Mouse (Mus musculus) liver, embryonic 14.5 days (tissue): ENCODE measurements around the gene Agpat4.

Experiments used
- CTCF ChIP-seq: IDR thresholded peaks from 2 replicates; pipeline ENCODE4 v1.5.1; 2016; ENCODE audit warnings: antibody characterized with exemption, low read depth, control low read depth
- EP300 ChIP-seq: IDR thresholded peaks from 2 replicates; pipeline ENCODE4 v1.6.1; 2016; ENCODE audit warnings: antibody characterized with exemption, low read depth

DNA sequence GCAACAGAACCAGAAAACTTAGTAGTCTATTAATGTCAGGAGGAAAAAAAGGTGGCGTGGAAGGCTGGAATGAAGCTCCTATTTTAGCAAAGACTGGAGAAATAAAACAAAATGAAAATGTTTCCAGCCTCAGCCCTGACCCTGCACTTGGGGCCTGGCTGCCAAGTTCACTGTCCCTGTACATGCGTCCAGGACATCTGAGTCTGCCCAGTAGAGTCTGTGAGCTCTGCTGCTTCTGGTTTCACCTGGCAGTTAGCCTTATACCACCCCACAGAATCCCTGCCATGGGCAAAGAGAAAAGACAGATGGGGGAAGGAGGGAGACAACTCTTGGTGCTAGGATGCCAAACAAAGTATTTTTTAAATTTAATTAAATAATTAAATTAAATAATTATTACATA lies 38.7 kb downstream of the Agpat4 start:
- TF ChIP-seq CTCF: no peak
- TF ChIP-seq EP300: no peak
